Mouse (Mus musculus): Measurements from ENCODE around the gene Fat2. TPM values are rescaled to one million over a fixed set of nuclear protein-coding genes. Genes with fewer than 3 reads are reported as not detected.

Gene Fat2
- total RNA-seq, 1 experiment = 0.71 TPM

DNA sequence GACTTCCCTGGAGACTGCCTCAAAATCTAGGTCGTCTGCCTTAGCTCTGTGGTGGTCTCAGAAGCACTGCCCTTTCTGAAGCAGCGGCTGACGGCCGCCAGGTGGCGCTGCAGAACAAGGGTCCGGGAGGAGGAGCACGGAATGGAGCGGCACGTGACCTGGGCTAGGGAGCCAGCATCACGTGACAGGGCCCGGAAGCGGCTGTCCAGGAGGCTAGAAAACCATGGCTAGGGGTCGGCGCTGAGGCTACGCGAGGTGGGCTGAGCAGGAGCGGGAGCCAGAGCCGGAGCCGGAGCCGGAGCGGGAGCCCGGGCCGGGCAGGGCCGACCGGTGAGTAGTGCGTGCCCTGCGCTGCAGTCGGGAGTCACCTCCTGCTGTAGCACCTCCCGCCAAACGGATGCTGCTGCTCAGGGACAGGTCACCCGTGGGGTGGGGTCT, 132.2 kb downstream of the Fat2 start, which contains the start of gene Slc36a1:
Slc36a1 (plus strand) TSS at position 192 of the 438 bp plus-strand sequence.
- Histone ChIP-seq H3K27ac (ENCODE audit: insufficient read depth, low read depth, low read length, poor library complexity, severe bottlenecking) (no peak within 1 kb of the TSS), H3K4me1 (ENCODE audit: control insufficient read depth in 2 of 2, insufficient read depth in 2 of 2, low read length in 2 of 2, poor library complexity in 1 of 2) (no peaks in the 10 kb centered on the region; a peak in 1 of 4 replicates), H3K4me3 (ENCODE audit: insufficient read depth in 1 of 2, low read depth in 1 of 2, low read length in 2 of 2, poor library complexity in 1 of 2, severe bottlenecking in 1 of 2) (peak within 1 kb of the TSS; percentile 67 to 70), H3K9ac (ENCODE audit: insufficient read depth, low read depth, low read length, poor library complexity, severe bottlenecking) (peak within 1 kb of the TSS; percentile 57), H3K36me3 (ENCODE audit: control insufficient read depth, insufficient read depth, low read length, poor library complexity, severe bottlenecking) (no peaks in the 10 kb centered on the region), H3K9me3 (ENCODE audit: control insufficient read depth, insufficient read depth, low read depth, low read length) (no peaks in the 10 kb centered on the region)
- in situ Hi-C loops (cut with MboI; ENCODE audit: low sequenced_read_pairs in 2 of 2, unreplicated experiment in 2 of 2) = loop anchor here (5.0 to 10.0 kb wide), 2 partner anchors 181 to 243 kb away; no protein-coding TSS in a partner anchor
- TF ChIP-seq MAFK (IDR thresholded peaks at IDR 0.05; ENCODE audit: insufficient read depth, low read depth, low read length) = no peak
- TF ChIP-seq ZC3H11A (IDR thresholded peaks at IDR 0.05; ENCODE audit: borderline replicate concordance, low read depth, low read length) = peak; percentile 97
- TF ChIP-seq CHD2 (IDR thresholded peaks at IDR 0.05; ENCODE audit: low read depth, low read length) = no peak
- TF ChIP-seq HCFC1 (IDR thresholded peaks at IDR 0.05; ENCODE audit: borderline replicate concordance, insufficient read depth, low read length) = peak; percentile 63
- TF ChIP-seq ZNF384 (IDR thresholded peaks at IDR 0.05; ENCODE audit: low read depth, low read length) = no peak
- DNase-seq (ENCODE audit: low read depth, low spot score) = peak; percentile 95

Other genes starting within 250 kb of the Fat2 start
- 11.7 and 21.0 TPM in 2 replicates for gene Gm2a, start 238.4 kb downstream of the Fat2 start, total RNA-seq (2012; rRNA removed)
- not detected in 2 replicates for gene Slc36a3, start 184.9 kb downstream of the Fat2 start, total RNA-seq (2012; rRNA removed)
- 0.09 TPM in 1 of 2 replicates, not detected in the other for gene Slc36a2, start 151.5 kb downstream of the Fat2 start, total RNA-seq (2012; rRNA removed)
- gene Slc36a1, start 132.2 kb downstream of the Fat2 start, total RNA-seq (2012; rRNA removed) = 7.4 and 11.8 TPM in 2 replicates
- 411 and 485 TPM in 2 replicates for gene Sparc, start 86.6 kb upstream of the Fat2 start, total RNA-seq (2012; rRNA removed)
- 371 and 407 TPM in 2 replicates for gene Atox1, start 124.7 kb upstream of the Fat2 start, total RNA-seq (2012; rRNA removed)
- gene G3bp1, start 133.1 kb upstream of the Fat2 start, total RNA-seq (2012; rRNA removed) = 178 and 189 TPM in 2 replicates

Data from ES-E14 (cell line).